Mouse (Mus musculus) neural tube, embryonic 13.5 days (tissue): ENCODE measurements around the gene Olfr263. TPM values are rescaled to one million over a fixed set of nuclear protein-coding genes. Genes with fewer than 3 reads are reported as not detected.

Experiments
- ATAC-seq: fragments of 200-750 bp; cut with Nextera tagmentation; 2 replicates; pipeline ENCODE4 v1.8.0; 2017; ENCODE audit warnings: low read depth, mild to moderate bottlenecking, moderate TSS enrichment, moderate library complexity
- H3K27ac ChIP-seq: fragments of 300-500 bp; sonication (generic); replicated peaks from 2 replicates; pipeline ENCODE4 v1.5.1; 2015; ENCODE audit warnings: moderate library complexity, mild to moderate bottlenecking, inconsistent platforms
- H3K27me3 ChIP-seq: fragments of 300-500 bp; sonication (generic); 2 replicates; pipeline ENCODE4 v1.6.1; 2015; ENCODE audit warnings: mild to moderate bottlenecking, inconsistent platforms
- H3K36me3 ChIP-seq: fragments of 300-500 bp; sonication (generic); 2 replicates; pipeline ENCODE4 v1.6.1; 2015; ENCODE audit warnings: mild to moderate bottlenecking, inconsistent platforms
- H3K4me1 ChIP-seq: fragments of 300-500 bp; sonication (generic); replicated peaks from 2 replicates; pipeline ENCODE4 v1.6.1; 2015; ENCODE audit warnings: inconsistent platforms
- H3K4me2 ChIP-seq: fragments of 300-500 bp; sonication (generic); 2 replicates; pipeline ENCODE4 v1.6.1; 2015; ENCODE audit warnings: inconsistent platforms, mild to moderate bottlenecking, moderate library complexity
- H3K4me3 ChIP-seq: fragments of 300-500 bp; sonication (generic); 2 replicates; pipeline ENCODE4 v1.5.1; 2015; ENCODE audit warnings: mild to moderate bottlenecking, inconsistent platforms
- H3K9ac ChIP-seq: fragments of 300-500 bp; sonication (generic); 2 replicates; pipeline ENCODE4 v1.6.1; 2015; ENCODE audit warnings: moderate library complexity, mild to moderate bottlenecking, inconsistent platforms
- H3K9me3 ChIP-seq: fragments of 300-500 bp; sonication (generic); 2 replicates; pipeline ENCODE4 v1.6.1; 2016; ENCODE audit warnings: inconsistent platforms
- WGBS: fragments of 180-500 bp; shearing (Covaris S2); methylation state at CpG from one replicate; pipeline ENCODE4 v1.1.7; 2015; 5-methylcytosine and 5-hydroxymethylcytosine counted together
- polyA plus RNA-seq: library from polyadenylated mRNA; unstranded; fragments of >200 nt; fragmentation: Nextera tagmentation; extraction: Ambion mirVana; gene quantifications from 2 replicates; pipeline ENCODE4 v1.2.1, GENCODE M21; 2015

Olfr263 gene
- polyA plus RNA-seq, 1 experiment from 2014 or later = not detected

- peaks cover 32% of the 10 kb centered on the region for H3K4me1 ChIP-seq
- ATAC-seq = no peak
- WGBS = 4% methylated on average over 15 of the region's 15 CpGs
- H3K9ac ChIP-seq = peak overlapping the region; percentile 55
- H3K27ac ChIP-seq = 0 out of 2 replicates have a peak overlapping the region, but pooled peaks have one; percentile 9
- no peaks in the 10 kb centered on the region for H3K9me3 ChIP-seq
- no peaks in the 10 kb centered on the region for H3K36me3 ChIP-seq
- peak overlapping the region; percentile 49 for H3K4me3 ChIP-seq
- H3K4me2 ChIP-seq = peak overlapping the region; percentile 61
- H3K27me3 ChIP-seq = no peaks in the 10 kb centered on the region
Measured at GRCm38 (mm10) chr13:21171156-21171530, 41.7 kb downstream of the Olfr263 start.

GRCm38 (mm10) chr13:21171600-21172150, 42.2 kb downstream of the Olfr263 start:
- H3K9ac ChIP-seq = 0 out of 2 replicates have a peak overlapping the region, but pooled peaks have one; percentile 38
- WGBS = 0% methylated on average over 12 of the region's 12 CpGs
- H3K9me3 ChIP-seq = no peaks in the 10 kb centered on the region
- H3K4me2 ChIP-seq = peak overlapping the region; percentile 61
- no peaks in the 10 kb centered on the region for H3K36me3 ChIP-seq
- no peak overlapping the region for H3K27ac ChIP-seq
- ATAC-seq = no peak
- peaks cover 32% of the 10 kb centered on the region for H3K4me1 ChIP-seq
- H3K27me3 ChIP-seq = no peaks in the 10 kb centered on the region
- H3K4me3 ChIP-seq = peak overlapping the region; percentile 49

- H3K4me1 ChIP-seq = peaks cover 32% of the 10 kb centered on the region
- no peaks in the 10 kb centered on the region for H3K9me3 ChIP-seq
- no peaks in the 10 kb centered on the region for H3K36me3 ChIP-seq
- H3K27me3 ChIP-seq = no peaks in the 10 kb centered on the region
- H3K9ac ChIP-seq = 0 out of 2 replicates have a peak overlapping the region, but pooled peaks have one; percentile 14
- peak overlapping the region; percentile 49 for H3K4me3 ChIP-seq
- peak overlapping the region; percentile 61 for H3K4me2 ChIP-seq
- H3K27ac ChIP-seq = 0 out of 2 replicates have a peak overlapping the region, but pooled peaks have one; percentile 24
- peak; percentile 33 for ATAC-seq
- 1% methylated on average over 16 of the region's 16 CpGs for WGBS
Measured at GRCm38 (mm10) chr13:21172241-21173027, 43.0 kb downstream of the Olfr263 start.

GRCm38 (mm10) chr13:21173072-21173471, 43.6 kb downstream of the Olfr263 start:
- Histone ChIP-seq H3K4me3 (peak overlapping the region; percentile 49), H3K9ac (peak overlapping the region; percentile 51)
- 0 out of 2 replicates have a peak, but pooled peaks have one; percentile 4 for ATAC-seq

DNA sequence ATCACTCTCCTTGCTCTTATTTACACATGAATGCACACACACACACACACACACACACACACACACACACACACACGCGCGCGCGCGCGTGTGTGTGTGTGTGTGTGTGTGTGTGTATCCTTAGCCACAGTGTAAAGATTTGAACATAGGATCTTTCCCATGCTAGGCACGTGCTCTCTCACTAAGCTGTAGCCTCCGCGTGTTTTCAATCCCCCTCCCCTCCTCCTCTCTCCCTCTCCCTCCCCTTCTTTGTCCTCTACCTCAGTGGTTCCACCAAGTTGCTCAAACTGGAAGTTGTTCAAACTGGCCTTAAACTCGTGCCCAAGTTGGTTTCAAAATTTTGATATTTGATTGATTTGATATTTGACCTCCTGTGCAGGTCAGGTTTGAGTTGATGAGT, 47.3 kb downstream of the Olfr263 start:
- Histone ChIP-seq H3K27me3 (no peaks in the 10 kb centered on the region), H3K4me3 (no peak overlapping the region), H3K9ac (no peak overlapping the region), H3K27ac (no peak overlapping the region), H3K4me2 (no peak overlapping the region), H3K36me3 (no peaks in the 10 kb centered on the region), H3K4me1 (peaks cover 26% of the 10 kb centered on the region), H3K9me3 (no peaks in the 10 kb centered on the region)
- ATAC-seq = no peak
- 71% methylated on average over 11 of the region's 11 CpGs for WGBS

More at GRCm38 (mm10) chr13:21173072-21173471, 43.6 kb downstream of the Olfr263 start:
- Histone ChIP-seq H3K4me1 (peaks cover 32% of the 10 kb centered on the region), H3K27me3 (no peaks in the 10 kb centered on the region), H3K27ac (peak overlapping the region; percentile 24), H3K36me3 (no peaks in the 10 kb centered on the region), H3K4me2 (peak overlapping the region; percentile 61), H3K9me3 (no peaks in the 10 kb centered on the region)
- under 1% methylated on average over 11 of the region's 11 CpGs for WGBS

GRCm38 (mm10) chr13:21177657-21178056, 48.2 kb downstream of the Olfr263 start:
- Histone ChIP-seq H3K4me2 (no peak overlapping the region), H3K27me3 (no peaks in the 10 kb centered on the region), H3K4me3 (no peak overlapping the region), H3K36me3 (peaks cover 8% of the 10 kb centered on the region), H3K9me3 (no peaks in the 10 kb centered on the region), H3K27ac (no peak overlapping the region), H3K4me1 (peaks cover 32% of the 10 kb centered on the region), H3K9ac (no peak overlapping the region)
- no peak for ATAC-seq
- WGBS = 71% methylated on average over 5 of the region's 5 CpGs

- Histone ChIP-seq H3K4me1 (peaks cover 31% of the 10 kb centered on the region), H3K36me3 (peaks cover 15% of the 10 kb centered on the region), H3K4me2 (peak overlapping the region; percentile 71), H3K27ac (no peak overlapping the region), H3K27me3 (no peaks in the 10 kb centered on the region), H3K4me3 (no peak overlapping the region), H3K9me3 (no peaks in the 10 kb centered on the region), H3K9ac (0 out of 2 replicates have a peak overlapping the region, but pooled peaks have one; percentile 90)
- ATAC-seq = no peak
- WGBS = 88% methylated on average over 5 of the region's 5 CpGs
Measured at GRCm38 (mm10) chr13:21178364-21178763, 48.9 kb downstream of the Olfr263 start.

- H3K27ac ChIP-seq = peak within 1 kb of the TSS; percentile 96
- H3K4me1 ChIP-seq = peaks cover 30% of the 10 kb centered on the region
- 1% methylated on average over 15 of the region's 15 CpGs for WGBS
- ATAC-seq = peak; percentile 60
- H3K9ac ChIP-seq = peak within 1 kb of the TSS; percentile 90
- peak within 1 kb of the TSS; percentile 71 for H3K4me2 ChIP-seq
- peaks cover 25% of the 10 kb centered on the region for H3K36me3 ChIP-seq
- no peaks in the 10 kb centered on the region for H3K27me3 ChIP-seq
- peak within 1 kb of the TSS; percentile 81 for H3K4me3 ChIP-seq
- H3K9me3 ChIP-seq = no peaks in the 10 kb centered on the region
Measured at GRCm38 (mm10) chr13:21179367-21179723, 49.9 kb downstream of the Olfr263 start, which contains the start of gene Trim27. TSS of gene Trim27 (plus strand) at chr13:21179445.

GRCm38 (mm10) chr13:21179724-21180550, 50.5 kb downstream of the Olfr263 start:
- peak overlapping the region; percentile 96 for H3K27ac ChIP-seq
- H3K9ac ChIP-seq = peak overlapping the region; percentile 90
- peak overlapping the region; percentile 81 for H3K4me3 ChIP-seq
- peaks cover 29% of the 10 kb centered on the region for H3K36me3 ChIP-seq
- H3K4me1 ChIP-seq = peaks cover 32% of the 10 kb centered on the region
- no peaks in the 10 kb centered on the region for H3K27me3 ChIP-seq
- peak overlapping the region; percentile 71 for H3K4me2 ChIP-seq
- no peaks in the 10 kb centered on the region for H3K9me3 ChIP-seq
- WGBS = under 1% methylated on average over 80 of the region's 80 CpGs
- ATAC-seq = peak; percentile 97

DNA sequence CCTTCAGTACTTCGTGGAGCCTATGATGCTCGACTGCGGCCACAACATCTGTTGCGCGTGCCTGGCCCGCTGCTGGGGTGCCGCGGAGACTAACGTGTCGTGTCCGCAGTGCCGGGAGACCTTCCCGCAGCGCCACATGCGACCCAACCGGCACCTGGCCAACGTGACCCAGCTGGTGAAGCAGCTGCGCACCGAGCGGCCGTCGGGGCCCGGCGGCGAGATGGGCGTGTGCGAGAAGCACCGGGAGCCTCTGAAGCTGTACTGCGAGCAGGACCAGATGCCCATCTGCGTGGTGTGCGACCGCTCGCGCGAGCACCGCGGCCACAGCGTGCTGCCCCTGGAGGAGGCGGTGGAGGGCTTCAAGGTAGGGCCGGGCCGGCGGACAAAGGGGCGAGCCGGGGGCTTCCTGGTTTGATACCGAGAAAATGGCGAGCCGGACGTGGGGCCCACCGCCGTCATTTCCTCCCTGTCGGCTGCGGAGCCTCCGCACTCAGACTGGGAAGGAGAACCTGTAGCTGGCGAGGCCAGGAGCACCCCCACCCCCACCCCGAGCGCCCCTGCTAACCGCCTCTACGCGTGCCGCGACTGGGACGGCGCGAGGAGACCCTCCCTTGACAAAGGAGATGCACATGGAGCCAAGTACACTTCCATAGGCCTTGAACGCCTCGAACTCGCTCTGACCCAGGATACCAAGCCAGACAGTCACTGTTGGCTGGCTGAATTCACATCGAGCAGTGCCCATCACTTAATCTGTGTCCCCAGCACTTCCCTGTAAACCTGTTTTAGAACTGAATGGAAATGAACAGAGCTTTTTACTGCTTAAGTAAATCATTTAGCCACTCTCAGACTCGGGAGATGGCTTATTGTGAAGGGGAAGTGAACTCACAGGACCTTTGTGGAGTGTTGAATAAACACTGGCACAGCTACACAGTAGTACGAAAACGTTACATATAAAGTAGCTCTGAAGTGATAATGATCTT, 51.4 kb downstream of the Olfr263 start:
- H3K9ac ChIP-seq = peak overlapping the region; percentile 90
- ATAC-seq = peak; percentile 59
- peaks cover 36% of the 10 kb centered on the region for H3K4me1 ChIP-seq
- peak overlapping the region; percentile 81 for H3K4me3 ChIP-seq
- peaks cover 38% of the 10 kb centered on the region for H3K36me3 ChIP-seq
- H3K4me2 ChIP-seq = peak overlapping the region; percentile 71
- no peaks in the 10 kb centered on the region for H3K27me3 ChIP-seq
- H3K27ac ChIP-seq = peak overlapping the region; percentile 96
- WGBS = under 1% methylated on average over 71 of the region's 71 CpGs
- H3K9me3 ChIP-seq = no peaks in the 10 kb centered on the region

DNA sequence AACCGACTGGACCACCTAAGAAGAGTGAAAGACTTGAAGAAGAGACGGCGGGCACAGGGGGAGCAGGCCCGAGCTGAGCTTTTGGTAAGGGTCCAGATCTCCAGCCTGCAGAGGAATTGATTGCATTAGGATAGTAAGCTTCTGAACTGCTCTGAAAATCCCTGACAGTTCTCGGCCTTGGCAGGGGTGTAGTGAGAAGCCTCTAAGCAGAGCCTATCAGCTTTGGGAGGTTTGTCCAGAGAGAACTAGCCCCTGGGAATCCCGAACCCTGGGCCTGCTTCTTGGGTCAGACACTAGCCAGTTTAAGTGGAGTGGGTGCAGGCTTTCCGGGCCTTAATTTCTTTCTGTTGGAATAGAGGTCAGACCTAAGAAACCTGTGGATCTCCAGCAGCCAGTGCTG, 52.6 kb downstream of the Olfr263 start:
- Histone ChIP-seq H3K27me3 (no peaks in the 10 kb centered on the region), H3K9me3 (no peaks in the 10 kb centered on the region), H3K4me1 (peaks cover 36% of the 10 kb centered on the region), H3K9ac (peak overlapping the region; percentile 90), H3K4me2 (peak overlapping the region; percentile 71), H3K36me3 (peaks cover 49% of the 10 kb centered on the region), H3K4me3 (peak overlapping the region; percentile 81), H3K27ac (no peak overlapping the region)
- WGBS = 77% methylated on average over 7 of the region's 7 CpGs
- ATAC-seq = no peak
